Mouse (Mus musculus): ENCODE results near the gene Kif5a. TPM values are rescaled to one million over a fixed set of nuclear protein-coding genes. Genes with fewer than 3 reads are reported as not detected.

The Kif5a gene
- polyA plus RNA-seq, 1 experiment from 2014 or later, result 115 TPM

DNA sequence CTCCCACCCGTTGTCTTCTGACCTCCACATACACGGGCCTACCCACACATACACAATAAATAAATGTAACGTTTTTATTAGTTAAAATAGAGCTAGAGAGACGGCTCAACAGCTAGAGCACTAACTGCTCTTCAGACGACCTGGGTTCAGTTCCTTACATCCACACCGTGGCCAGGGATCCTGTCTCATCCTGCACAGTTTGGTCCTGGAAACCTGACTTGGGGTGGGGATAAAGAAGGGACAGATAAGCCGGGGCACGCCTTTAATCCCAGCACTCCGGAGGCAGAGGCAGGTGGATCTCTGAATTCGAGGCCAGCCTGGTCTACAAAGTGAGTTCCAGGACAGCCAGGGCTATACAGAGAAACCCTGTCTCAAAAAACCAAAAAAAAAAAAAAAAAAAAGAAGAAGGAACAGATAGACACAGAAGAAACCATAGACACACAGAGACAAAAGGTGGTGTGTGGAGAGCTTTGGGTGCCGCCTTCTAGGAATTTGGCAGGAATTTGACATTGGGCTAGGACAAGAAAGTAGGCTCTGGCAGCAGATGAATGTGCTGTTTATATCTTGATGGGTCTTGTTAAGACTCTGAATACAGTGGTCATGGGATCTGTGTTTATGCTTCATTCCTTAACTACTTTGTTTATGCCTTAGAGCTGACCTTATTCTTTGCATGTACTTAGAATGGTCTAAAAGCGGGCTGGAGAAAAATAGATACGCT lies 49.3 kb downstream of the Kif5a start:
- Histone ChIP-seq H3K4me1 (ENCODE audit: control insufficient read depth, insufficient read depth, low read depth, low read length) (peaks cover 13% of the 10 kb centered on the region), H3K9me3 (ENCODE audit: control insufficient read depth, low read length) (no peaks in the 10 kb centered on the region), H3K4me2 (ENCODE audit: low read length) (no peak overlapping the region), H3K9ac (ENCODE audit: low read depth, low read length) (no peak overlapping the region), H3K4me3 (ENCODE audit: low read length) (no peak overlapping the region), H3K27ac (ENCODE audit: low read depth, low read length) (no peak overlapping the region), H3K36me3 (ENCODE audit: control insufficient read depth, insufficient read depth, low read length) (no peaks in the 10 kb centered on the region), H3K27me3 (replicated peaks; ENCODE audit: control insufficient read depth, insufficient read depth, low read length) (no peaks in the 10 kb centered on the region)
- WGBS, result 83% methylated on average over 13 of the region's 13 CpGs
- ATAC-seq, result no peak

DNA sequence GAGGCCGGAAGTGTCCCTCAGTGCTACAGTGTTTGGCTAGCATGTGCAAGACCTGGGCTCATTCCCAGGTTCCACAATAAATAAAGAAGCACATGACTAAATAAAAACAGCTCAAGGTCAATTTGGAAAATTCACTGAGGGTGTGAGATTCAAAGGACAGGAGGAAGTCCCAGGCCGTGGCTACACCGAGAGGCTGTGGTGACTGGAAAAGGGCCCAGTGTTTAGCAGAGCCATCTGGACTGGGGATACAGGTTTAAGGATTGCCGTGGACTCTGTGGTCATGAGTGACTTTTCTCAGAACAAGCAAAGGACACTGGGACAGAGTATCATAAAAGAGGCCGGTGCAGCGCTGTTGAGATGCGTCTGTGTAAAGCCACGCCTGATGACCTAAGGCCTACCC lies 49.9 kb downstream of the Kif5a start:
- Histone ChIP-seq H3K9ac (ENCODE audit: low read depth, low read length) (no peak overlapping the region), H3K9me3 (ENCODE audit: control insufficient read depth, low read length) (no peaks in the 10 kb centered on the region), H3K4me2 (ENCODE audit: low read length) (no peak overlapping the region), H3K27ac (ENCODE audit: low read depth, low read length) (no peak overlapping the region), H3K36me3 (ENCODE audit: control insufficient read depth, insufficient read depth, low read length) (peaks cover 3% of the 10 kb centered on the region; the same call in 1 of the 2 replicates), H3K27me3 (replicated peaks; ENCODE audit: control insufficient read depth, insufficient read depth, low read length) (no peaks in the 10 kb centered on the region), H3K4me1 (ENCODE audit: control insufficient read depth, insufficient read depth, low read depth, low read length) (peaks cover 13% of the 10 kb centered on the region), H3K4me3 (ENCODE audit: low read length) (no peak overlapping the region)
- WGBS, result 94% methylated on average over 8 of the region's 8 CpGs
- no peak for ATAC-seq

DNA sequence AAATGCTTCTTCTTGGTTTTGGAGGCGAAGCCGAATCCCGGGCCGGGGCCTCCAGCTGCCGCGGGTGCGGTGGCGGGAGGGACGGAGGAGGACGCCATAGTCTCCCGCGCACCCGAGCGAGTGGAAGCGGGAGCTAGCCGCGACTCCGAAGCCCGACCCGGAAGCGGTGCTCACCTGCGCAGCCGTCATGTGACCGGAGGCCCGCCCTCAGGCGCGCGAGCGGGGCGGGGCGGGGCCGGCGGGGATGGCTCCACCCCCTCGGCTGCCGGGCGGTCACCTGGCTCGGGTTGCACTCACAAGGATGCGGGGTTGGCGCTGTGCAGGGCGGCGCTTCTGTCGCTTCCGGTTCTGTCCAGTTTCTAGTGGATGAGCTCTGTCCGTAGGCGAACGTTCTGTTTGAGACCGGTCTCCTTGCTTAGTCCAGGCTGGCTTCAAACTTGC lies 51.7 kb downstream of the Kif5a start, which contains the start of gene Pip4k2c:
TSS of gene Pip4k2c (minus strand) at position 172 of the 441 bp plus-strand sequence.
- Histone ChIP-seq H3K4me3 (ENCODE audit: low read length) (peak within 1 kb of the TSS; percentile 68), H3K27ac (ENCODE audit: low read depth, low read length) (0 out of 2 replicates have a peak within 1 kb of the TSS, but pooled peaks have one; percentile 37), H3K4me1 (ENCODE audit: control insufficient read depth, insufficient read depth, low read depth, low read length) (peaks cover 13% of the 10 kb centered on the region), H3K9me3 (ENCODE audit: control insufficient read depth, low read length) (no peaks in the 10 kb centered on the region), H3K4me2 (ENCODE audit: low read length) (peak within 1 kb of the TSS; percentile 92), H3K9ac (ENCODE audit: low read depth, low read length) (peak within 1 kb of the TSS; percentile 78), H3K36me3 (ENCODE audit: control insufficient read depth, insufficient read depth, low read length) (peaks cover 8% of the 10 kb centered on the region), H3K27me3 (replicated peaks; ENCODE audit: control insufficient read depth, insufficient read depth, low read length) (no peaks in the 10 kb centered on the region)
- peak; percentile 97 for ATAC-seq
- under 1% methylated on average over 27 of the region's 47 CpGs for WGBS

DNA sequence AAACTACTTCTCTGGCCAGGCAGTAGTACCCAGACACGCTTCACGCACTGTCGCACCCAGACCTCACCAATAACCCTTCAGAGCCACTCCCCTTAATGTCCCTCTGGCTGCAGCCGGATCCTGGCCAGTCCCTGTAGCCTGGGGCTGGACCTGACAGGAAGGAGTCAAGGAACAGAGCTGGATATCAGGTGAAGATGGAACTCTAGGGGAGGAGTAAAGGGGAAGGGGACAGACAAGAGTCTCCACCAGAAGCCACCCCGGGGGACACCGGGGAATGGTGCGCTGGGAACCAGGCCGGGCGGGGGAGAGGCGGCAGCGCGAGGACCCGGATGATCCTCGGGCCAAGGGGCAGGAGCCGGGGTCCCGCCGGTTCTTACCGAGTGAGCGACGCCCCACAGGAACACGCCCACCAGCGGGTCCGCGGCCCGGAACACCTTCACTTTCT lies 52.2 kb downstream of the Kif5a start:
- Histone ChIP-seq H3K27me3 (replicated peaks; ENCODE audit: control insufficient read depth, insufficient read depth, low read length) (no peaks in the 10 kb centered on the region), H3K4me2 (ENCODE audit: low read length) (peak overlapping the region; percentile 92), H3K27ac (ENCODE audit: low read depth, low read length) (0 out of 2 replicates have a peak overlapping the region, but pooled peaks have one; percentile 37), H3K4me3 (ENCODE audit: low read length) (peak overlapping the region; percentile 68), H3K9me3 (ENCODE audit: control insufficient read depth, low read length) (no peaks in the 10 kb centered on the region), H3K4me1 (ENCODE audit: control insufficient read depth, insufficient read depth, low read depth, low read length) (peaks cover 13% of the 10 kb centered on the region), H3K9ac (ENCODE audit: low read depth, low read length) (peak overlapping the region; percentile 78), H3K36me3 (ENCODE audit: control insufficient read depth, insufficient read depth, low read length) (peaks cover 10% of the 10 kb centered on the region)
- WGBS, result 2% methylated on average over 21 of the region's 25 CpGs
- ATAC-seq, result peak; percentile 68

DNA sequence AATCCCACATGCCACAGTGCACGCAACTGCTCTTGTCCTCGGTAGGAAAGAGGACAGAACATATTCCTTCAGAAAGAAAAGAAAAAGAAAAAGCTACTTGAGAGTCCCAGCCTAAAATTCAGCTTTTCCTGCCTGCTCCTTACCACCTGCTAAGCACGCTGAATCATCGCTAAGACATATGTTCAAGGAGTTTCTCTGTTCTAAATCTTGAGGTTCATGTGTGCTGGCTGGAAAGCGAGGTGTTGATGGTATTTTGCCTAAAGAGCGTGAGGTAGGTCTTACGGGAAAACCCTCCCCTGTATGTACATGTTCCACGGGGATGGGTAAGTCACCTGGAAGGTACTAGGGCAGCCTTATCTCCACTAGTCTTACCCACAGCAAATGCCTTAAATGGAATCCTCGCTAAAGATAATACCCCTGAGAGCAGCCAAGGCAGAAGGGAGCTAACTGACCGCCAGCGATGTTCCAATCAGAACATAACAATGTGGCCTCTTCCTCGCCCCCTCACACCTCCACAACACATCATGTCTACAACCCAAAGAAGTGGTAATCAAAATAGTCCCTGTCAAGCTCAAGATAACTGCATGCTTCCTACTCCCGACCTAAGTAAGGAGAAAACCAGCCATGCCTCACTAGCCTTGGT lies 53.1 kb downstream of the Kif5a start:
- Histone ChIP-seq H3K9me3 (ENCODE audit: control insufficient read depth, low read length) (no peaks in the 10 kb centered on the region), H3K36me3 (ENCODE audit: control insufficient read depth, insufficient read depth, low read length) (peaks cover 10% of the 10 kb centered on the region), H3K27me3 (replicated peaks; ENCODE audit: control insufficient read depth, insufficient read depth, low read length) (no peaks in the 10 kb centered on the region), H3K4me2 (ENCODE audit: low read length) (peak overlapping the region; percentile 92), H3K4me1 (ENCODE audit: control insufficient read depth, insufficient read depth, low read depth, low read length) (peaks cover 13% of the 10 kb centered on the region), H3K27ac (ENCODE audit: low read depth, low read length) (no peak overlapping the region), H3K9ac (ENCODE audit: low read depth, low read length) (peak overlapping the region; percentile 78; the same call in 1 of the 2 replicates), H3K4me3 (ENCODE audit: low read length) (peak overlapping the region; percentile 68)
- 89% methylated on average over 13 of the region's 13 CpGs for WGBS
- no peak for ATAC-seq

DNA sequence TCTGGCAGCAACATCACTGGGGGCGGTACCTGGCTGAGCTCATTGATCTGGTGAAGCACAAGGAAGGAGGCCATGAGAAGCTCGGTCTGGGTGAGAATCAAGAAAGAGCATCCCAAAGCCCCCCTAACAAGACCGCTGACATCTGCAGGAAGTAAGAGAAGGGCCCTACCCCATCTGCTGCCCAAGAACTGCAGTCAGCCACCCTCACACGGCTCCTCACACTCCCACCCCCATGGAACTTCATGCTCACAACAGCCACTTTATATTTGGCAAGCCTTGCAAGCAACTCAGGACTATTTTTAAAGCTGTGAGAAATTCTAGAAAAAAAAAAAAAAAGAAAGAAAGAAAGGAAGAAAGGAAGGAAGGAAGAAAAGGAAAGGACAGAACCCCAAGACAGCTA lies 54.2 kb downstream of the Kif5a start:
- no peak overlapping the region for H3K27ac ChIP-seq (ENCODE audit: low read depth, low read length)
- no peaks in the 10 kb centered on the region for H3K27me3 ChIP-seq (replicated peaks; ENCODE audit: control insufficient read depth, insufficient read depth, low read length)
- H3K4me1 ChIP-seq (ENCODE audit: control insufficient read depth, insufficient read depth, low read depth, low read length), result peaks cover 13% of the 10 kb centered on the region
- no peaks in the 10 kb centered on the region for H3K9me3 ChIP-seq (ENCODE audit: control insufficient read depth, low read length)
- 82% methylated on average over 4 of the region's 4 CpGs for WGBS
- H3K4me2 ChIP-seq (ENCODE audit: low read length), result no peak overlapping the region
- peaks cover 12% of the 10 kb centered on the region for H3K36me3 ChIP-seq (ENCODE audit: control insufficient read depth, insufficient read depth, low read length)
- no peak overlapping the region for H3K9ac ChIP-seq (ENCODE audit: low read depth, low read length)
- no peak for ATAC-seq
- H3K4me3 ChIP-seq (ENCODE audit: low read length), result no peak overlapping the region

DNA sequence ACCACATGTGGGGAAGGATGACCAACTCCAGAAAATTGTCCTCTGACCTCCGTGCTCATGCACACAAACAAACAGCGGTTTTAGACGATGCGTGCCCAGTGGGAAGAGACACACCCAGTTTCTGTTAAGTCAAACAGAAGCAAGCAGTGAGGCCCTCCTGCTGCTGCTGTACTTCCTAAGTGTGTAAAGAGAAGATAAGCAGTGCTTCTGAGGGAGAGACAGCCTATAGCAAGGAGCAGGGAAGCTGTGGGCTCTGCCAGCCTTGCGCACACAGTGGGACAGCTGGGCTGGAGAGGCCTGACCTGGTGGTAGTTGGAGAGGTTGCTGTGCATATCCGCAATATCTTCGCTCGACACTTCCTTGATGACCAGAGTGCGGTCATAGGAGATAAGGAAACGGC lies 57.8 kb downstream of the Kif5a start:
- Histone ChIP-seq H3K4me1 (ENCODE audit: control insufficient read depth, insufficient read depth, low read depth, low read length) (peaks cover 8% of the 10 kb centered on the region), H3K4me3 (ENCODE audit: low read length) (no peak overlapping the region), H3K9me3 (ENCODE audit: control insufficient read depth, low read length) (no peaks in the 10 kb centered on the region), H3K36me3 (ENCODE audit: control insufficient read depth, insufficient read depth, low read length) (peaks cover 22% of the 10 kb centered on the region), H3K9ac (ENCODE audit: low read depth, low read length) (no peak overlapping the region), H3K27me3 (replicated peaks; ENCODE audit: control insufficient read depth, insufficient read depth, low read length) (no peaks in the 10 kb centered on the region), H3K27ac (ENCODE audit: low read depth, low read length) (no peak overlapping the region), H3K4me2 (ENCODE audit: low read length) (no peak overlapping the region)
- 97% methylated on average over 10 of the region's 10 CpGs for WGBS
- ATAC-seq, result no peak

DNA sequence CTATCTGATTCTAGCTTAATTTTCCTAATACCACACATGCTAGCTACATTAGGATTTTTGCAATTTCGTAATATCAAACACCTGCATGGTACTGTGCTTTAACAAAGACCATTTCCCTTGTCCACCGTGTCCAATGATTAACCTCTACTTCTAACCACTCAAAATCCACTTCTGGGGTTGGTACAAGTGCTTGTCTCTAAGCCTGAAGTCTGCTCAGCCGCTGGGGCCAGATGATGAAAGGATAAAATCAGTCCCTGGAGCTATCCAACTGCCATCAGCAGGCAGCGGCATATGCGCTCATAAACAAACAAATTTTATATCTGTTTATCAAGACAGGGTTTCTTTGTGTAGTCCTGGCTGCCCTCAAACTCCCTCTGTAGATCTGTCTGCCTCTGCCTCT lies 58.6 kb downstream of the Kif5a start:
- 89% methylated on average over 5 of the region's 5 CpGs for WGBS
- H3K4me3 ChIP-seq (ENCODE audit: low read length), result no peak overlapping the region
- no peak overlapping the region for H3K27ac ChIP-seq (ENCODE audit: low read depth, low read length)
- no peaks in the 10 kb centered on the region for H3K9me3 ChIP-seq (ENCODE audit: control insufficient read depth, low read length)
- no peak for ATAC-seq
- no peak overlapping the region for H3K4me2 ChIP-seq (ENCODE audit: low read length)
- H3K36me3 ChIP-seq (ENCODE audit: control insufficient read depth, insufficient read depth, low read length), result peaks cover 27% of the 10 kb centered on the region
- peaks cover under 1% of the 10 kb centered on the region for H3K4me1 ChIP-seq (ENCODE audit: control insufficient read depth, insufficient read depth, low read depth, low read length)
- no peak overlapping the region for H3K9ac ChIP-seq (ENCODE audit: low read depth, low read length)
- no peaks in the 10 kb centered on the region for H3K27me3 ChIP-seq (replicated peaks; ENCODE audit: control insufficient read depth, insufficient read depth, low read length)

DNA sequence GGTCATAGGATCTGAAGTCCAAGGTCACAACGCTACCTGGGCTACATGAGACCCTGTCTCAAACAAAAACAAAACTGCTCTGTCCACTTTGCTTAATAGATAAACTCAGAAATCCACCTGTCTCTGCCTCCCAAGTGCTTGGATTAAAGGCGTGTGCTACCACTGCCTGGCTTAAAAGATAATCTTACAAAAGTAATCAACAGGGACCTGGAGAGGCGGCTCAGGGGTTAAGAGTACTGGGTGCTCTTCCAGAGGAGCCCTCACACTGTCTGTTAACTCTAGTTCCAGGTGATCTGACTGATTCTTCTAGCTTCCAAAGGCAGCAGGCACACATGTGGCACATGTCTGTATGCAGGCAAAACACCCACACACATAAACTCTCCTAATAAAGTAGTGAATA lies 60.0 kb downstream of the Kif5a start:
- no peaks in the 10 kb centered on the region for H3K4me1 ChIP-seq (ENCODE audit: control insufficient read depth, insufficient read depth, low read depth, low read length)
- H3K9me3 ChIP-seq (ENCODE audit: control insufficient read depth, low read length), result no peaks in the 10 kb centered on the region
- 98% methylated on average over 3 of the region's 3 CpGs for WGBS
- H3K27me3 ChIP-seq (replicated peaks; ENCODE audit: control insufficient read depth, insufficient read depth, low read length), result no peaks in the 10 kb centered on the region
- peaks cover 34% of the 10 kb centered on the region for H3K36me3 ChIP-seq (ENCODE audit: control insufficient read depth, insufficient read depth, low read length)
- no peak for ATAC-seq
- H3K4me3 ChIP-seq (ENCODE audit: low read length), result no peak overlapping the region
- H3K27ac ChIP-seq (ENCODE audit: low read depth, low read length), result no peak overlapping the region
- no peak overlapping the region for H3K9ac ChIP-seq (ENCODE audit: low read depth, low read length)
- no peak overlapping the region for H3K4me2 ChIP-seq (ENCODE audit: low read length)
